Mouse (Mus musculus): ENCODE results near the gene Rpl9. TPM values are rescaled to one million over a fixed set of nuclear protein-coding genes. Genes with fewer than 3 reads are reported as not detected.

Rpl9 gene
- polyA plus RNA-seq, 1 experiment from 2014 or later, result 773 TPM

GRCm38 (mm10) chr5:65428321-65428720 lies 37.1 kb upstream of the Rpl9 start:
- Histone ChIP-seq H3K4me1 (ENCODE audit: control insufficient read depth in 2 of 2, insufficient read depth in 2 of 2, low read length in 2 of 2) (peaks cover 0 to 5% of the 10 kb centered on the region in 2 experiments; a peak in 1 of 4 replicates), H3K9me3 (ENCODE audit: control insufficient read depth, low read length) (no peaks in the 10 kb centered on the region), H3K9ac (ENCODE audit: low read length) (no peak overlapping the region), H3K27ac (replicated peaks in 1 of 2; ENCODE audit: control insufficient read depth in 1 of 2, insufficient read depth in 1 of 2, low read depth in 2 of 2, low read length in 2 of 2) (no peak overlapping the region), H3K36me3 (ENCODE audit: control insufficient read depth, insufficient read depth, low read length) (peaks cover 40% of the 10 kb centered on the region), H3K4me2 (ENCODE audit: low read length) (no peak overlapping the region), H3K4me3 (ENCODE audit: control insufficient read depth in 1 of 2, insufficient read depth in 1 of 2, low read depth in 1 of 2, low read length in 2 of 2) (no peak overlapping the region), H3K27me3 (ENCODE audit: control insufficient read depth, insufficient read depth, low read length) (no peaks in the 10 kb centered on the region)
- 55% methylated on average over 4 of the region's 4 CpGs for WGBS
- no peak for ATAC-seq (ENCODE audit: insufficient number of reproducible peaks, insufficient read depth, low FRiP score, low read depth)

GRCm38 (mm10) chr5:65425251-65425650 lies 34.0 kb upstream of the Rpl9 start:
- Histone ChIP-seq H3K9me3 (ENCODE audit: control insufficient read depth, low read length) (no peaks in the 10 kb centered on the region), H3K27ac (replicated peaks in 1 of 2; ENCODE audit: control insufficient read depth in 1 of 2, insufficient read depth in 1 of 2, low read depth in 2 of 2, low read length in 2 of 2) (no peak overlapping the region), H3K4me2 (ENCODE audit: low read length) (no peak overlapping the region), H3K4me1 (ENCODE audit: control insufficient read depth in 2 of 2, insufficient read depth in 2 of 2, low read length in 2 of 2) (no peaks in the 10 kb centered on the region), H3K36me3 (ENCODE audit: control insufficient read depth, insufficient read depth, low read length) (peaks cover 66% of the 10 kb centered on the region), H3K27me3 (ENCODE audit: control insufficient read depth, insufficient read depth, low read length) (no peaks in the 10 kb centered on the region), H3K9ac (ENCODE audit: low read length) (no peak overlapping the region), H3K4me3 (ENCODE audit: control insufficient read depth in 1 of 2, insufficient read depth in 1 of 2, low read depth in 1 of 2, low read length in 2 of 2) (no peak overlapping the region)
- 85% methylated on average over 5 of the region's 5 CpGs for WGBS
- no peak for ATAC-seq (ENCODE audit: insufficient number of reproducible peaks, insufficient read depth, low FRiP score, low read depth)

GRCm38 (mm10) chr5:65424215-65424614 lies 33.0 kb upstream of the Rpl9 start:
- Histone ChIP-seq H3K4me2 (ENCODE audit: low read length) (no peak overlapping the region), H3K4me1 (ENCODE audit: control insufficient read depth in 2 of 2, insufficient read depth in 2 of 2, low read length in 2 of 2) (no peaks in the 10 kb centered on the region), H3K9ac (ENCODE audit: low read length) (no peak overlapping the region), H3K27ac (replicated peaks in 1 of 2; ENCODE audit: control insufficient read depth in 1 of 2, insufficient read depth in 1 of 2, low read depth in 2 of 2, low read length in 2 of 2) (no peak overlapping the region), H3K4me3 (ENCODE audit: control insufficient read depth in 1 of 2, insufficient read depth in 1 of 2, low read depth in 1 of 2, low read length in 2 of 2) (no peak overlapping the region), H3K36me3 (ENCODE audit: control insufficient read depth, insufficient read depth, low read length) (peaks cover 77% of the 10 kb centered on the region), H3K27me3 (ENCODE audit: control insufficient read depth, insufficient read depth, low read length) (no peaks in the 10 kb centered on the region), H3K9me3 (ENCODE audit: control insufficient read depth, low read length) (no peaks in the 10 kb centered on the region)
- no peak for ATAC-seq (ENCODE audit: insufficient number of reproducible peaks, insufficient read depth, low FRiP score, low read depth)
- 85% methylated on average over 6 of the region's 6 CpGs for WGBS

GRCm38 (mm10) chr5:65422803-65423202 lies 31.6 kb upstream of the Rpl9 start:
- H3K4me2 ChIP-seq (ENCODE audit: low read length), result no peak overlapping the region
- no peak overlapping the region for H3K27ac ChIP-seq (replicated peaks in 1 of 2; ENCODE audit: control insufficient read depth in 1 of 2, insufficient read depth in 1 of 2, low read depth in 2 of 2, low read length in 2 of 2)
- no peaks in the 10 kb centered on the region for H3K27me3 ChIP-seq (ENCODE audit: control insufficient read depth, insufficient read depth, low read length)
- no peak overlapping the region for H3K4me3 ChIP-seq (ENCODE audit: control insufficient read depth in 1 of 2, insufficient read depth in 1 of 2, low read depth in 1 of 2, low read length in 2 of 2)
- H3K9me3 ChIP-seq (ENCODE audit: control insufficient read depth, low read length), result no peaks in the 10 kb centered on the region
- 91% methylated on average over 8 of the region's 8 CpGs for WGBS
- no peak for ATAC-seq (ENCODE audit: insufficient number of reproducible peaks, insufficient read depth, low FRiP score, low read depth)
- H3K9ac ChIP-seq (ENCODE audit: low read length), result no peak overlapping the region
- H3K4me1 ChIP-seq (ENCODE audit: control insufficient read depth in 2 of 2, insufficient read depth in 2 of 2, low read length in 2 of 2), result no peaks in the 10 kb centered on the region
- peaks cover 91% of the 10 kb centered on the region for H3K36me3 ChIP-seq (ENCODE audit: control insufficient read depth, insufficient read depth, low read length)

GRCm38 (mm10) chr5:65420822-65421221 lies 29.6 kb upstream of the Rpl9 start:
- H3K9ac ChIP-seq (ENCODE audit: low read length), result no peak overlapping the region
- H3K4me1 ChIP-seq (ENCODE audit: control insufficient read depth in 2 of 2, insufficient read depth in 2 of 2, low read length in 2 of 2), result peaks cover 11 to 15% of the 10 kb centered on the region in 2 experiments
- H3K4me3 ChIP-seq (ENCODE audit: control insufficient read depth in 1 of 2, insufficient read depth in 1 of 2, low read depth in 1 of 2, low read length in 2 of 2), result no peak overlapping the region
- no peak overlapping the region for H3K4me2 ChIP-seq (ENCODE audit: low read length)
- 76% methylated on average over 6 of the region's 6 CpGs for WGBS
- H3K9me3 ChIP-seq (ENCODE audit: control insufficient read depth, low read length), result no peaks in the 10 kb centered on the region
- no peak for ATAC-seq (ENCODE audit: insufficient number of reproducible peaks, insufficient read depth, low FRiP score, low read depth)
- no peak overlapping the region for H3K27ac ChIP-seq (replicated peaks in 1 of 2; ENCODE audit: control insufficient read depth in 1 of 2, insufficient read depth in 1 of 2, low read depth in 2 of 2, low read length in 2 of 2)
- peaks cover 92% of the 10 kb centered on the region for H3K36me3 ChIP-seq (ENCODE audit: control insufficient read depth, insufficient read depth, low read length)
- H3K27me3 ChIP-seq (ENCODE audit: control insufficient read depth, insufficient read depth, low read length), result no peaks in the 10 kb centered on the region

- no peaks in the 10 kb centered on the region for H3K27me3 ChIP-seq (ENCODE audit: control insufficient read depth, insufficient read depth, low read length)
- peaks cover 80% of the 10 kb centered on the region for H3K36me3 ChIP-seq (ENCODE audit: control insufficient read depth, insufficient read depth, low read length)
- no peak overlapping the region for H3K27ac ChIP-seq (replicated peaks in 1 of 2; ENCODE audit: control insufficient read depth in 1 of 2, insufficient read depth in 1 of 2, low read depth in 2 of 2, low read length in 2 of 2)
- WGBS, result 80% methylated on average over 10 of the region's 10 CpGs
- no peak overlapping the region for H3K4me3 ChIP-seq (ENCODE audit: control insufficient read depth in 1 of 2, insufficient read depth in 1 of 2, low read depth in 1 of 2, low read length in 2 of 2)
- peaks cover 20 to 26% of the 10 kb centered on the region in 2 experiments for H3K4me1 ChIP-seq (ENCODE audit: control insufficient read depth in 2 of 2, insufficient read depth in 2 of 2, low read length in 2 of 2)
- no peak overlapping the region for H3K4me2 ChIP-seq (ENCODE audit: low read length)
- ATAC-seq (ENCODE audit: insufficient number of reproducible peaks, insufficient read depth, low FRiP score, low read depth), result no peak
- H3K9ac ChIP-seq (ENCODE audit: low read length), result no peak overlapping the region
- no peaks in the 10 kb centered on the region for H3K9me3 ChIP-seq (ENCODE audit: control insufficient read depth, low read length)
Observed at GRCm38 (mm10) chr5:65419136-65419535, 27.9 kb upstream of the Rpl9 start.

- Histone ChIP-seq H3K9me3 (ENCODE audit: control insufficient read depth, low read length) (no peaks in the 10 kb centered on the region), H3K4me1 (ENCODE audit: control insufficient read depth in 2 of 2, insufficient read depth in 2 of 2, low read length in 2 of 2) (peaks cover 21 to 27% of the 10 kb centered on the region in 2 experiments), H3K9ac (ENCODE audit: low read length) (peak overlapping the region; percentile 44), H3K27ac (replicated peaks in 1 of 2; ENCODE audit: control insufficient read depth in 1 of 2, insufficient read depth in 1 of 2, low read depth in 2 of 2, low read length in 2 of 2) (peak overlapping the region; percentile 95 to 97), H3K4me2 (ENCODE audit: low read length) (peak overlapping the region; percentile 22), H3K27me3 (ENCODE audit: control insufficient read depth, insufficient read depth, low read length) (no peaks in the 10 kb centered on the region), H3K36me3 (ENCODE audit: control insufficient read depth, insufficient read depth, low read length) (peaks cover 76% of the 10 kb centered on the region), H3K4me3 (ENCODE audit: control insufficient read depth in 1 of 2, insufficient read depth in 1 of 2, low read depth in 1 of 2, low read length in 2 of 2) (0 out of 4 replicates have a peak overlapping the region, but pooled peaks of 1 of the 2 experiments have one; percentile 2)
- 8% methylated on average over 26 of the region's 26 CpGs for whole genome bisulfite sequencing
- ATAC-seq (ENCODE audit: insufficient number of reproducible peaks, insufficient read depth, low FRiP score, low read depth), result peak; percentile 87
Observed at GRCm38 (mm10) chr5:65415653-65416458, 24.6 kb upstream of the Rpl9 start.

Data from heart, embryonic 14.5 days (tissue).